ENCODE assay signal across 11 mouse cellular contexts in the genomic region with DNA sequence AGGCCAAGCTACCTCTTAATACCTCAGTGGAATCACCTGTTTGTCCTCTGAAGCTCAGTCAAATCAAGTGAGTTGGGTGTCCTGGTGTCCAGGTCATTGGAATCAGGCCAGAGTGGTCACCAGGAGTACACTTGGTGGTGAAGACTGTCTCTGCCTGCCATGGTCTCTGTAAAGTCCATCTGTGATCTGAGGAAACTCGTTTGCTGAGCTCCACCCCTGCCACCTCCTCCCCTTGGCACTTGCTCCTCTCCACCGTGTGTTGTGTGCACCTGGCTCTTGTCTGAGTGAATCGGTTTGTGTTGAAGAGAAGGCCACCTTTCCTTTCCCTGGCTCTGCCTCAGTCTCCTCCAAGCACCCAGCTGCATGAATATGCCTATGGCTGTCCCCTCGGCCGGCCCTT.
"Had no signal": no experiment of that assay in that cellular context is flagged by ENCODE, and none has a peak within 500 bp of the region (broad histone marks: within the 10 kb centered on the region; RNA-seq: fewer than 3 reads in every experiment).

No protein-coding gene starts in this region.

- ATAC-seq: liver, embryonic 12.5 days had no signal

- H3K4me1 ChIP-seq: limb, embryonic 15.5 days; midbrain, embryonic 12.5 days; stomach, embryonic 15.5 days had no signal

- H3K9me3 ChIP-seq: limb, embryonic 15.5 days; liver, embryonic 12.5 days; midbrain, embryonic 12.5 days; stomach, embryonic 15.5 days had no signal

- H3K27ac ChIP-seq: limb, embryonic 15.5 days; liver, embryonic 12.5 days; midbrain, embryonic 12.5 days; stomach, embryonic 15.5 days had no signal

- DNase-seq: kidney, postnatal 10 days; kidney, postnatal 4 days; lung, embryonic 14.5 days; lung, postnatal 10 days; right cerebral cortex, postnatal 14 days; thymus, adult 2 months; thymus, postnatal 25 days had no signal

- H3K27me3 ChIP-seq: limb, embryonic 15.5 days; liver, embryonic 12.5 days; midbrain, embryonic 12.5 days; stomach, embryonic 15.5 days had no signal

- H3K4me2 ChIP-seq: limb, embryonic 15.5 days; liver, embryonic 12.5 days; lung, embryonic 14.5 days; midbrain, embryonic 12.5 days; stomach, embryonic 15.5 days had no signal

- H3K36me3 ChIP-seq: limb, embryonic 15.5 days; liver, embryonic 12.5 days; midbrain, embryonic 12.5 days; stomach, embryonic 15.5 days had no signal

- H3K9ac ChIP-seq: limb, embryonic 15.5 days; liver, embryonic 12.5 days; lung, embryonic 14.5 days; midbrain, embryonic 12.5 days; stomach, embryonic 15.5 days had no signal

- H3K4me3 ChIP-seq: limb, embryonic 15.5 days; liver, embryonic 12.5 days; midbrain, embryonic 12.5 days; stomach, embryonic 15.5 days had no signal
